Mouse (Mus musculus): ENCODE results near the gene Adam19. TPM values are rescaled to one million over a fixed set of nuclear protein-coding genes. Genes with fewer than 3 reads are reported as not detected.
"Not testable (repeated sequence)": the region's sequence is repeated elsewhere in the genome, so short reads cannot be mapped to it uniquely, and the experiment has no call there.

Adam19 gene
- 7.4 and 8.6 TPM in 2 replicates for polyA plus RNA-seq (2012; rRNA removed)

- DNase-seq (ENCODE audit: low read depth) = no peak
Measured at GRCm38 (mm10) chr11:46055896-46056769, at the start of gene Adam19. Gene Adam19, plus strand, starts transcription at chr11:46055992.

- DNase-seq (ENCODE audit: low read depth) = no peak
Measured at GRCm38 (mm10) chr11:46016061-46016460, 39.7 kb upstream of the Adam19 start.

GRCm38 (mm10) chr11:46020246-46020645 lies 35.5 kb upstream of the Adam19 start:
- DNase-seq (ENCODE audit: low read depth) = no peak

GRCm38 (mm10) chr11:46021850-46022249 lies 33.9 kb upstream of the Adam19 start:
- no peak for DNase-seq (ENCODE audit: low read depth)

- no peak for DNase-seq (ENCODE audit: low read depth)
Measured at GRCm38 (mm10) chr11:46022983-46023382, 32.8 kb upstream of the Adam19 start.

GRCm38 (mm10) chr11:46025962-46026392 lies 29.8 kb upstream of the Adam19 start:
- no peak for DNase-seq (ENCODE audit: low read depth)

- no peak for DNase-seq (ENCODE audit: low read depth)
Measured at GRCm38 (mm10) chr11:46027952-46028814, 27.6 kb upstream of the Adam19 start.

- DNase-seq (ENCODE audit: low read depth) = no peak
Measured at GRCm38 (mm10) chr11:46029485-46029884, 26.3 kb upstream of the Adam19 start.

GRCm38 (mm10) chr11:46030026-46030425 lies 25.8 kb upstream of the Adam19 start:
- no peak for DNase-seq (ENCODE audit: low read depth)

- no peak for DNase-seq (ENCODE audit: low read depth)
Measured at GRCm38 (mm10) chr11:46031470-46031869, 24.3 kb upstream of the Adam19 start.

- DNase-seq (ENCODE audit: low read depth) = no peak
Measured at GRCm38 (mm10) chr11:46032956-46033355, 22.8 kb upstream of the Adam19 start.

- DNase-seq (ENCODE audit: low read depth) = no peak
Measured at GRCm38 (mm10) chr11:46036374-46036773, 19.4 kb upstream of the Adam19 start.

- DNase-seq (ENCODE audit: low read depth) = no peak
Measured at GRCm38 (mm10) chr11:46038901-46039300, 16.9 kb upstream of the Adam19 start.

GRCm38 (mm10) chr11:46039335-46039734 lies 16.5 kb upstream of the Adam19 start:
- DNase-seq (ENCODE audit: low read depth) = no peak

GRCm38 (mm10) chr11:46040841-46041556 lies 14.8 kb upstream of the Adam19 start:
- DNase-seq (ENCODE audit: low read depth) = no peak

- DNase-seq (ENCODE audit: low read depth) = no peak
Measured at GRCm38 (mm10) chr11:46041607-46042267, 14.1 kb upstream of the Adam19 start.

GRCm38 (mm10) chr11:46044781-46045180 lies 11.0 kb upstream of the Adam19 start:
- DNase-seq (ENCODE audit: low read depth) = no peak

- DNase-seq (ENCODE audit: low read depth) = no peak
Measured at GRCm38 (mm10) chr11:46047264-46047663, 8.5 kb upstream of the Adam19 start.

GRCm38 (mm10) chr11:46052105-46052659 lies 3.6 kb upstream of the Adam19 start, which contains the start of gene Gm12166:
Gene Gm12166, minus strand, starts transcription at chr11:46052321.
- not testable (repeated sequence) for DNase-seq (ENCODE audit: low read depth)

- DNase-seq (ENCODE audit: low read depth) = not testable (repeated sequence)
Measured at GRCm38 (mm10) chr11:46053457-46053856, 2.3 kb upstream of the Adam19 start.

- no peak for DNase-seq (ENCODE audit: low read depth)
Measured at GRCm38 (mm10) chr11:46054311-46054710, 1.5 kb upstream of the Adam19 start.

Data from gonadal fat pad, adult 2 months (tissue).